Mouse (Mus musculus) cerebellum, postnatal 25 days (tissue): ENCODE results near the gene Ltk.
A peak's percentile ranks its signal among the peaks of the same experiment; 100 is the strongest.

Experiments used
- DNase-seq, 2 experiments: peaks; one replicate each; pipeline ENCODE4 v3.0.0; 2021; ENCODE audit warnings: mixed read lengths in 2 of 2

Ltk gene

DNA sequence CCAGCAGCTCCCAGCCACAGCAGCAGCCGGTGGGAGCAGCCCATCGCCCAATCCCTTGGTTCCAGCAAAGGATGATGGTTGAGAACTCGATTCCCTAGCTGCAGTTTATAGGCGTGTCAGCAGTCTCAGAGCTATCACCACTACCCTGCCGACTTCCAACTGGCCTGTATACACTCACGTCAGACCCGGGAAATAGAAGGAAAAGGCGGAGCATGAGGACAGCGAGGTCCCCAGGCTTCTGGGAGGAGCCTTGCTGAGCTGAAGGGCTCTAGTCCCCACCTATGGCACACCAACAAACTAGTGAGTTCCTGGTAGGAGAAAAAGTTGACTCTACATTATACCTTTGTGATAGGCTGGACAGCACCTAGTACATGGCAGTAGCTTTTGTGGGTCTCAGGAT lies at the start of gene Ltk:
Gene Ltk, minus strand, starts transcription at position 181 of the 400 bp plus-strand sequence.
- DNase-seq, result no peak

DNA sequence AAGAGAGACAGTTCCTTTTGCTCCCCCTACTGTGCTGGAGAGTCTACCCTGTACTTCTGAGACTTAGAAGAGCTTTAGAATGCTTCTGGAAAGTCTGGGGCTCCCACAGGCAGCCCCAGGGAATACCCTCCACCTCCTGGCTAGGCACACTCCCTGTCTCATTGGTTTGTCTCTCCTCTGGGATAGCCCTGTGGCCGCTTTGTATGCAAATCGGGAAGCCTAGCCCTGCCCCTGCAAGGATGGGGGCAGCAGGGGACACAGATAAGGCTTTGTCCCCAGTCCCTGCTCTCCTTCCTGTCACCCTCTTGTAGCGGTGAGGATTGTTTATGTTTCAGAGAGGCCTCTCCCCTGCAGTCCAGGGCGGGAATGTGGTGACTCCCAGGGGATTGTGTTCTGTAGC lies 48.6 kb upstream of the Ltk start:
- DNase-seq, result no peak

- DNase-seq, result no peak
These were observed 48.2 kb upstream of the Ltk start for GRCm38 (mm10) chr2:119808438-119808837.

DNA sequence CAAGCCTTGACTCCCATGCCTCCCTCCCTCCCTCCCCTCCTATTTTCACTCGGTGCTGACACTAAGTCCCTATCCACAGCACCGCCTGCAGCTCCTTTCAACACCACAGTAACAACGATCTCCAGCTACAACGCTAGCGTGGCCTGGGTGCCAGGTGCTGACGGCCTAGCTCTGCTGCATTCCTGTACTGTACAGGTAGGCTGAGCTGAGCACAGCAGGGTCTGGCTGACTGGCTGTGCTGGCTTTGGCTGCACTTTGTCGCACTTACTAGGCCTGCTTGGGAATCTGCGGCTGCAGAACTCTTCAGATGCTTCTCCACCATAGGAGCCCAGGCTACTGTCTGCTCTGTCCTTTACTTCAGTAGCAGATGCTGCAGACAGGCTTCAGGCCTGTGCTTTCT lies 45.3 kb upstream of the Ltk start:
- DNase-seq, result peak; percentile 58 to 63

DNA sequence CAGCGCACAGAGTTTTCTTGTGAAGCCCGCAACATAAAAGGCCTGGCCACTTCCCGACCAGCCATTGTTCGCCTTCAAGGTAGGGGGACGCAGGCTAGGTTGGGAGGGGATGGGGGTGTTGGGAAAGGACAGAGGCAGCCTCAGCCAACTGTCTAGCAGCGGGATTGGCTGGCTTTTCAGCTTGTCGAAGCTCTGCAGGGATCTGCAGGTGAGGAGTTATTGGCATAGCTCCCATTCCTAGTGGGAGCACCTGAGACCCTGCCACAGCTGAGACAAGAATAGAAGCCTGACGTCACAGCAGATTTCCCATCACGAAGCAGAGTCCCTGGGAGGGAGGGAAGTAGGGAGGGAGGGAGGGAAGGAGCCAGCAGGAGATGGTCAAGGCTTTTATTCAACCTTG lies 44.5 kb upstream of the Ltk start:
- DNase-seq, result peak; percentile 65 to 70

- no peak for DNase-seq
These were observed 44.0 kb upstream of the Ltk start for GRCm38 (mm10) chr2:119804275-119804628.

- peak; percentile 36 to 50 for DNase-seq
These were observed 43.5 kb upstream of the Ltk start for GRCm38 (mm10) chr2:119803618-119804274.

- DNase-seq, result peak in 1 of 2 experiments; percentile 56
These were observed 42.8 kb upstream of the Ltk start for GRCm38 (mm10) chr2:119802767-119803617.

DNA sequence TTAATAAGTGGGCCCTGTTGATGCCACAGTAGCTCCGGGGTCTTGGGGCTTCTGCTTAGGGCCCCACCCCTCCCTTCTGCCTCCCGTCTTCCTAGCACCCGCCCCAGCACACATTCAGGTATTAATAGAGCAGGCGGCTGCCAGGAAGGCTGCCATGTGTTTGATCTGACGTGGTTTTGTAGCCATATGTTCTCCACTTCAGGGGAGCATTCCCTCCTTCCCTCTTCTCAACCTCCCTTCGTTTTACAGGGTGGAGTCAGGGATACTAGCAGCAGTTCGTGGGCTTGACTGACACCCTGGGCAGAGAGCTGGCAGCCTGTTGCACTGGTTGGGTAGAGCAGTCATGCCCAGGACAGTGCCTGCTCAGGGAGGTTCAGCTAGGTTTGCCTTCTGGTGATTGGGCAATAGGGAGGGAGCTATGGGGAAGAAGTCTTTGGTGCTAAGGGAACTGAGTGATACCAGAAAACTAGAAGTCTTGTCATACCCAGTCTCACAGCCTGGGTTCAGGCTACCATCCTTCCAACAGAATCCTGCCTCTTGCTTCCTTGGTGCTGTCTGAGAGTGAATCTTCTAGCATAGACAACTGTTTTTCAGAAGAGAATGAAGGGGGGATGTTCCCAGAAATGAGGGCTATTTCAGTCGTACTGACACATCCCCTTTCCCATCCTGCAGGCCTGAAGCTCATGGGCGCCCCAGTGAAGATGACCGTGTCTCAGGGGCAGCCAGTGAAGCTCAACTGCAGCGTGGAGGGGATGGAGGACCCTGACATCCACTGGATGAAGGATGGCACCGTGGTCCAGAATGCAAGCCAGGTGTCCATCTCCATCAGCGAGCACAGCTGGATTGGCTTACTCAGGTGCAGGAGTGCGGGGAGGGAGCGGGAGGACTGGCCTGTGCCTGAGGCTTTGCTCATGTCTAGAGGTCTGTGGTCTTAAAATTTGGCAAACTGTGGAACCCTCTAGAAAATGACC lies 40.9 kb upstream of the Ltk start:
- peak; percentile 85 to 86 for DNase-seq

DNA sequence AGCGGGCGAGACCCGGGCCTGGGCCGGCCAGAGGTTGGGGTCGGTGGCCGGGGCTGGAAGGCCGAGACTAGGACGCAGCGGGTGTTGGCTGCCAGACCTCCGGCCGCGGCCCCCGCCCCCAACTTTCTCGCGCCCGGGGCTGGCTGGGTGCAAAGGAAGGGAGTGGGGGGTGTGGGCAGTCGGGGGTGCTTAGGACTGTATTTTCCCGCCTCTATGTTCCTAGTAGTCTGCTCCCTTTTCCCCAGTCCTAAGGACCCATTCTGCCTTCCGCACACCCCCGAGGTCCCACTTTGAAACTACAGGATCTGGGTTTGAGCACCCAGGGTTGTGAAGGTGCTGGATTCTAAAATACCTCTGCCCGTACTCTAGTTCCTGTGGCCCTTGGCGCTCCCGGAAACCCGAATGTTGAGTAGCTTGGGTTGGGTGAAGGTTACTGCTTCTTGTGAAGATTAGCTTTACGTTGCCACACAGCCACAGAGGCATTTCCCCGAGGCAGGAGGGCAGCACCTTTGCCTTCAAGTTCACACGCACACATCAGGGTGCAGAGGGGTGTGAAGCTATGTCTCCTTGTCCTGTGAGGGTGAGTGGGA lies 39.8 kb upstream of the Ltk start:
- DNase-seq, result peak; percentile 65 to 66

- DNase-seq, result peak; percentile 78 to 83
These were observed 39.1 kb upstream of the Ltk start for GRCm38 (mm10) chr2:119799181-119799960.

DNA sequence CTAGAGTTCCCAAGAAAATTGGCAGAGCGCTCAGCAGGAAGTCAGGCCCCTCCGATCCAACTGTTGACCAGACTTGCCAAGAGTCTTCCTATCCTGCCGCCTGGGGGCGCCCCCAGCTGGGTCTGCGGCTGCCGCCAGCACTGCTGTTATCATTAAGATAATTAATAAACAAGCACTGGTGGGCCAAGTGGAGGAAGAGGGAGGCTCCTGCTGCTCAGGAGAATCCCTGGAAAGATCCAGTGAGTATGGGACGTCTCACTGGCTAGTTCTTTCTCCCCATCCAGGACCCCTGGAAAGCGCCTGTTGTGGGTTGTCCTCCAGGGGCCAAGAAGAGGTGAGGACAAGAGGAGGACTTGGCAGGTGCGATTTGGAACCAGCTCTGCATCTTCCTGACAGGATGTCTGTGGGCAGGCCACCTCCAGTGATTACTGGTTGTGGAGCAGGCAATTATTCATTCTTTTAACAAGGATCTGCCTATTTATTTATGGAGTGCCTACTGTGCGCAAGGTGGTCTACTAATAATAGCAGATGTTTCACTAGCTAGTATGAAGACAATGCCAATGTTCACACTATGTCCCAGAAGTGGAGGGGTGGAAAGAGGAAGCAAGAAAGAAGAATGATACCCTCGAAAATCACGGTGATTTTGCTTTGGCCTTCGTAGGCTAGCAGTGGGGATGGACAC lies 38.2 kb upstream of the Ltk start:
- DNase-seq, result peak; percentile 72 to 83

DNA sequence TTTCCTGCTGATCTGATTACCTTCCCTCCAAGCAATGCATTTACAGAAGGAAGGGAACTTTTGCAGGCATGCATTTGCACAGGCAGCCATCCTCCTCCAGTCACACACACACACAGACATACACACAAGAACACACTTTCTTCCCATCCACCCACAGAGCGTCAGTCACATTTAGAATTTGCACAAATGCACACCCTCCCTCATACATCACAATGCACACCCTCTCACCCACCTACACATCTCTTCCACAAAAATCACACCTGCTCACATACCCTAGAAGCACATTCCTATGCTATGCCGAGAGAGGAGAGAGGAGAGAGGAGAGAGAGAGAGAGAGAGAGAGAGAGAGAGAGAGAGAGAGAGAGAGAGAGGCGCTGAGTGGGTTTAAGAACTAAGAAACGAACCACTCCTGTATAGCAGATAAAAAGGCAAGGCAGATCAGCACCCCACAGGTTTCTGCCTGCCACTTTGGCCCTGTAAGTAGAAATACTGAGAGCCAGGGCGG lies 37.1 kb upstream of the Ltk start, which contains the start of gene Tyro3:
Gene Tyro3, plus strand, starts transcription at position 455 of the 505 bp plus-strand sequence.
- DNase-seq, result no peak

DNA sequence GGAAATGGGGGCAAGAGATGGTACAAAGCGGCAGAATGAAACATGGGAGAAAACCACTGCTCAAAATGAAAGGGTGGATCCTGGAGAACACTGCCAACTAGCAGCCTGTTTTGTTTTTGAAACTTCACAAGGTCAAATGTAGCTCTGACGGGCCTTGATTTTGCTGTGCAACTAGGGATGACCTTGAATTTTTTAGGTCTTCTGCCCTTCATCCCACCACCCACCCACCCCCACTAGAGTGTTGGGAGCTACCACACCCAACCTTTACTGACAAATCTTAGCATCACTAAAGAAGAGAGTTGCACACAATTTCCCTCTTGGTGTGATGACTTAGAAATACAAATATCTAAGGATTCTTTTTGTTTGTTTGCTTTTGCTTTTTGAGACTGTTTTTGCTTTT lies 29.8 kb upstream of the Ltk start:
- no peak for DNase-seq

DNA sequence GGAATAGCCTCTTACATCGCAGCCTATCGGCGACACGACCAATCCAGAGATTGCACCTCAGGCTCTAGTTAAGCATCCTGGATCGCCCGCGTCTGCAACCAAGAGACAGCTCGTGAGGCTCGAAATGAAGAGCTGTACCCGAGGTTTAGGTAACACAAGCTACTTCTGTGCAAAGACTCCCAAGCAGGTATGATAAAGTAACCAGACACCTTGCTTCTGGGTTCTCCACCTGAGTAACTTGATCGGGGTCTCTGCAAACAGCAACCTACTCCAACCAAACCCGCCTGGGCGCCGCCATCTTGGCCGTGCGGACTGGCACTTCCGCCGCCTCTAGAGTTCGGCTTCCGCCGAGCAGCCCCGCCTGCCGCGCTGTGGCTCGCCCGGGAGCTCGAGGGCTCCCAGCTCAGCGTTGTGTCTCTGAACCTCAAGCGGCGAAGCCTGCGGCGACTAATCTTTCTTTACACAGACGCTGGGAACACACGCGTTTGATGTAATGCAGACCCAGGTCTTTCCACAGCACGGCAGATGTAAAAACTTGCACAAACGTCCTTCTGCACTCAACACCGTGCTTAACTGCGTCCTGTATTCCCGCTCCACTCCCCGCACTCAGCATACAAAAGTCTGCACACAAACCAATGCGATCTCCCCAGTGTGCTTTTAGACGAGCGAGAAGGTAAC lies 27.1 kb upstream of the Ltk start, which contains the start of gene Rpap1:
Gene Rpap1, minus strand, starts transcription at position 332 of the 678 bp plus-strand sequence.
- DNase-seq, result peak; percentile 89 to 92

DNA sequence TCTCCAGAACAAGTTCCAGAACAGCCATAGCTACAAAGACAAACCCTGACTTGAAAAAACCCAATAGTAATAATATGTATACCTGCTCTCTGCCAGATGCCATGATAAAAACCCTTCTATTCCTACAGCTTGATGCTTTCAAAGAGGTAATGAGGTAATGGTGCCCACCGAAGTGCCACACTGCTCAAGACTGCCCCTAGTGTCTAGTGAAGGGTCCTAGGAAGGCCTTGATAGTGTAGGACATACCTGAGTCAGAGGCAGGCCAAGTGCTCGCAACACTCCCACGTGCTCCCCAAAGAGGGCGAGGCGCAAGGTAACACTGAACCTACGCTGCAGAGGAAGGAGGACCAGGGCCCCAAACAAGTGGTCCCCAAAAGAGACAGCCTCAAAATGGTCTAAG lies 7.0 kb upstream of the Ltk start:
- no peak for DNase-seq

GRCm38 (mm10) chr2:119763924-119764323 lies 3.7 kb upstream of the Ltk start:
- no peak for DNase-seq

DNA sequence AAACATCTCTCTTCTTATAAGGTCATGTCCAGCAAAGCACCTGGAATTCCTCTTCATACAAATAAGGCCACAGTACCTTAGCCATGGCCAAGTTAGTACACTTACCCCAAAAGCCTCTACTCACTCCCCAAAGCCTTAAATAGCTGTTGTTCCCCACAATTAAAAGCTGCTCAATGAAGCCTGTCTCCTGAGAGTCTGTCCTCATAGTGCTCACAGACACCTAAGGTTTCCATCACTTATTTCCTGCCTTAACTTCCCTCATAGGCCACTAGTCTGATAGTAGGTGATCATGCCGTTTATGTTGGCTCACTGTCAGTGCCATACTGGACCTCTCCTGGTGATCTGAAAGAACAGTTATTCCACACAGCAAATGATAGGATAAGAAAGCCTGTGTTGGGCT lies 2.0 kb upstream of the Ltk start:
- DNase-seq, result no peak

- no peak for DNase-seq
These were observed 1.1 kb downstream of the Ltk start for GRCm38 (mm10) chr2:119758844-119759835.
